Mouse (Mus musculus) cortical plate, adult 2 months (tissue): ENCODE data around the gene Taar6. TPM values are rescaled to one million over a fixed set of nuclear protein-coding genes. Genes with fewer than 3 reads are reported as not detected.
A peak's percentile ranks its signal among the peaks of the same experiment; 100 is the strongest.

ENCODE experiments used
- H3K27ac ChIP-seq: fragments of 200-500 bp; 2 replicates; pipeline ENCODE4 v1.5.1; 2012; ENCODE audit warnings: low read length, control low read depth, inconsistent platforms; ENCODE audit not compliant: insufficient read depth
- H3K4me1 ChIP-seq: fragments of 200-500 bp; 2 replicates; pipeline ENCODE4 v1.6.1; 2011; ENCODE audit warnings: low read length; ENCODE audit not compliant: control insufficient read depth, insufficient read depth
- H3K4me3 ChIP-seq: fragments of 200-500 bp; 2 replicates; pipeline ENCODE4 v1.5.1; 2011; ENCODE audit warnings: mild to moderate bottlenecking, low read length, control low read depth; ENCODE audit not compliant: insufficient read depth
- CTCF ChIP-seq: fragments of 200-500 bp; IDR thresholded peaks from 2 replicates; pipeline ENCODE4 v1.5.1; 2011; ENCODE audit warnings: mild to moderate bottlenecking, control low read depth, low read length; ENCODE audit not compliant: insufficient read depth; ENCODE audit errors: extremely low read depth
- POLR2A ChIP-seq: fragments of 200-500 bp; IDR thresholded peaks from 2 replicates; pipeline ENCODE4 v1.6.1; 2011; ENCODE audit warnings: mild to moderate bottlenecking, low read length, control low read depth; ENCODE audit not compliant: insufficient read depth; ENCODE audit errors: extremely low read depth
- polyA plus RNA-seq: library from polyadenylated mRNA; depleted of rRNA; stranded (reverse); fragments of >200 nt; gene quantifications from 2 replicates; pipeline ENCODE4 v1.2.3, GENCODE M21; 2012; rRNA removed

The Taar6 gene
- polyA plus RNA-seq, result not detected in 2 replicates

GRCm38 (mm10) chr10:23985546-23985945, at the start of gene Taar6:
Gene Taar6 (minus strand): TSS chr10:23985646.
- TF ChIP-seq CTCF (no peak), POLR2A (no peak)
- Histone ChIP-seq H3K4me3 (no peak within 1 kb of the TSS), H3K27ac (no peak within 1 kb of the TSS), H3K4me1 (no peaks in the 10 kb centered on the region)

- no peak overlapping the region for H3K27ac ChIP-seq
- H3K4me1 ChIP-seq, result no peaks in the 10 kb centered on the region
- no peak overlapping the region for H3K4me3 ChIP-seq
- no peak for TF ChIP-seq CTCF
- TF ChIP-seq POLR2A, result no peak
Measured at GRCm38 (mm10) chr10:24031347-24031746, 45.9 kb upstream of the Taar6 start.

GRCm38 (mm10) chr10:24026922-24027321, 41.5 kb upstream of the Taar6 start, which contains the start of gene Taar7d:
Gene Taar7d (plus strand): TSS chr10:24027222.
- no peak within 1 kb of the TSS for H3K27ac ChIP-seq
- no peaks in the 10 kb centered on the region for H3K4me1 ChIP-seq
- no peak within 1 kb of the TSS for H3K4me3 ChIP-seq
- TF ChIP-seq CTCF (no peak), POLR2A (no peak)

DNA sequence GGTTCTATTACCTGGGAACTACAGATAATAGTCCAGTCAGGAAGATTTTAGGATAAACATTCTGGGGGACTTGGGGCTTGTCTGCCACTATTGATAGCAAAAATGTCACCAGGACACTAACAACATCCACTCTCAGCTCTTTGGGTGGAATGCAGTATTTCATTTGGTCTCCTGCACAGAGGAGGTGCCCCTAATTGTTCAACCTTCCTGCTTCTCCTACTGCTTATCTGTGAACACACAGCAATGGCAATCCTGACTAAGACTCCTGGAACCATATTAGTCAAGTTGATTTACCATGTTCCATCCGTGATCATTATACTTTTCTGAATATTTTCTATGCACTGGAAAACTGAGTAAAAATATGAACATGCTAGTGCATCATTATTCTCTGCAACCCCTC, 22.7 kb upstream of the Taar6 start:
- no peaks in the 10 kb centered on the region for H3K4me1 ChIP-seq
- TF ChIP-seq POLR2A (no peak), CTCF (no peak)
- no peak overlapping the region for H3K4me3 ChIP-seq
- no peak overlapping the region for H3K27ac ChIP-seq

GRCm38 (mm10) chr10:24007034-24007433, 21.6 kb upstream of the Taar6 start:
- no peaks in the 10 kb centered on the region for H3K4me1 ChIP-seq
- TF ChIP-seq POLR2A (no peak), CTCF (no peak)
- no peak overlapping the region for H3K27ac ChIP-seq
- H3K4me3 ChIP-seq, result no peak overlapping the region

- no peak for TF ChIP-seq CTCF
- no peak for TF ChIP-seq POLR2A
- no peak overlapping the region for H3K4me3 ChIP-seq
- H3K4me1 ChIP-seq, result no peaks in the 10 kb centered on the region
- no peak overlapping the region for H3K27ac ChIP-seq
Measured at GRCm38 (mm10) chr10:24006442-24006841, 21.0 kb upstream of the Taar6 start.

GRCm38 (mm10) chr10:23999639-24000038, 14.2 kb upstream of the Taar6 start, which contains the start of gene Taar7b:
Gene Taar7b (plus strand): TSS chr10:23999939.
- H3K4me3 ChIP-seq, result no peak within 1 kb of the TSS
- no peak within 1 kb of the TSS for H3K27ac ChIP-seq
- TF ChIP-seq POLR2A, result no peak
- no peak for TF ChIP-seq CTCF
- H3K4me1 ChIP-seq, result no peaks in the 10 kb centered on the region

- no peaks in the 10 kb centered on the region for H3K4me1 ChIP-seq
- TF ChIP-seq POLR2A (no peak), CTCF (no peak)
- H3K27ac ChIP-seq, result no peak within 1 kb of the TSS
- H3K4me3 ChIP-seq, result no peak within 1 kb of the TSS
Measured at GRCm38 (mm10) chr10:23993381-23993780, 7.9 kb upstream of the Taar6 start, which contains the start of gene Taar7a. Gene Taar7a (minus strand): TSS chr10:23993481.

- TF ChIP-seq POLR2A (no peak), CTCF (no peak)
Measured at GRCm38 (mm10) chr10:23986419-23986818, 973 bp upstream of the Taar6 start.

GRCm38 (mm10) chr10:23978901-23979705, 6.3 kb downstream of the Taar6 start:
- no peak for TF ChIP-seq POLR2A
- TF ChIP-seq CTCF, result peak; percentile 70
- Histone ChIP-seq H3K4me3 (no peak overlapping the region), H3K4me1 (no peaks in the 10 kb centered on the region), H3K27ac (no peak overlapping the region)

More at GRCm38 (mm10) chr10:23986419-23986818, 973 bp upstream of the Taar6 start:
- Histone ChIP-seq H3K4me3 (no peak overlapping the region), H3K27ac (no peak overlapping the region), H3K4me1 (no peaks in the 10 kb centered on the region)
